In genomic region chr5:117404671-117405070, GRCm38 (mm10) we compare ENCODE assay signal across 4 mouse cellular contexts.
DNase-seq lines count a peak whose midpoint lies in the region; TF ChIP-seq lines count a peak whose summit lies in the region.
"Not testable (repeated sequence)": the region's sequence is repeated elsewhere in the genome, so short reads cannot be mapped to it uniquely, and the experiment has no call there.

No protein-coding gene starts in this region.

- peak overlapping the region; percentile 66 for H3K4me3 ChIP-seq in E14TG2a.4 (replicated peaks; ENCODE audit: low read length)

- not testable (repeated sequence) for H3K9me3 ChIP-seq in E14TG2a.4 (ENCODE audit: low read length)

- H3K4me1 ChIP-seq in E14TG2a.4 (replicated peaks; ENCODE audit: low read depth, low read length), result peaks cover 84% of the 10 kb centered on the region

- DNase-seq in ES-CJ7 (ENCODE audit: low read depth, low spot score), result peak; percentile 65
- DNase-seq in R1 (ENCODE audit: low read depth, low spot score), result peak; percentile 71
- peak; percentile 51 for DNase-seq in ZHBTc4 (ENCODE audit: low read depth, low spot score)

- not testable (repeated sequence) for TF ChIP-seq CTCF in E14TG2a.4 (conservative IDR thresholded peaks at IDR 0.05; ENCODE audit: low read length)

- peaks cover 39% of the 10 kb centered on the region for H3K36me3 ChIP-seq in E14TG2a.4 (ENCODE audit: insufficient read depth, low read length)

- H3K27me3 ChIP-seq in E14TG2a.4 (ENCODE audit: insufficient read depth, low read length), result not testable (repeated sequence)

Comparison
In these comparisons a context has a peak if more than half of its experiments do, and no peak if none do; other contexts are left out.
1. Peak in every context shown above with its lines: DNase-seq and H3K4me3 ChIP-seq.